In genomic region chr11:50224671-50225530, GRCm38 (mm10) we compare ENCODE assay signal across 7 mouse cellular contexts. TPM values are rescaled to one million over a fixed set of nuclear protein-coding genes. Genes with fewer than 3 reads are reported as not detected.
DNase-seq lines count a peak whose midpoint lies in the region; ATAC-seq lines count a peak whose summit lies in the region.

No protein-coding gene starts in this region.

- H3K9ac ChIP-seq in intestine, embryonic 15.5 days = peak overlapping the region; percentile 94
- peak overlapping the region; percentile 93 for H3K9ac ChIP-seq in limb, embryonic 11.5 days (ENCODE audit: low read length)
- peak overlapping the region; percentile 98 for H3K9ac ChIP-seq in midbrain, embryonic 12.5 days (replicated peaks)

- peaks cover 33% of the 10 kb centered on the region for H3K4me1 ChIP-seq in intestine, embryonic 15.5 days (replicated peaks)
- H3K4me1 ChIP-seq in limb, embryonic 11.5 days (ENCODE audit: control insufficient read depth, insufficient read depth, low read length) = peaks cover 42% of the 10 kb centered on the region
- peaks cover 35% of the 10 kb centered on the region for H3K4me1 ChIP-seq in midbrain, embryonic 12.5 days

- H3K27me3 ChIP-seq in intestine, embryonic 15.5 days (replicated peaks) = no peaks in the 10 kb centered on the region
- no peaks in the 10 kb centered on the region for H3K27me3 ChIP-seq in limb, embryonic 11.5 days (ENCODE audit: control insufficient read depth, insufficient read depth, low read length)
- peaks cover 28% of the 10 kb centered on the region for H3K27me3 ChIP-seq in midbrain, embryonic 12.5 days

- WGBS in intestine, embryonic 15.5 days = under 1% methylated on average over 70 of the region's 70 CpGs
- WGBS in limb, embryonic 11.5 days = under 1% methylated on average over 68 of the region's 70 CpGs
- WGBS in midbrain, embryonic 12.5 days = under 1% methylated on average over 64 of the region's 70 CpGs

- H3K27ac ChIP-seq in intestine, embryonic 15.5 days = peak overlapping the region; percentile 91
- peak overlapping the region; percentile 70; the same call in 1 of the 2 replicates for H3K27ac ChIP-seq in limb, embryonic 11.5 days (replicated peaks; ENCODE audit: low read depth, low read length)
- peak overlapping the region; percentile 90 for H3K27ac ChIP-seq in midbrain, embryonic 12.5 days (replicated peaks)

- peak overlapping the region; percentile 95 for H3K4me3 ChIP-seq in intestine, embryonic 15.5 days (replicated peaks)
- H3K4me3 ChIP-seq in limb, embryonic 11.5 days (ENCODE audit: low read depth, low read length) = peak overlapping the region; percentile 70
- peak overlapping the region; percentile 96 for H3K4me3 ChIP-seq in midbrain, embryonic 12.5 days

- H3K9me3 ChIP-seq in intestine, embryonic 15.5 days = no peaks in the 10 kb centered on the region
- no peaks in the 10 kb centered on the region for H3K9me3 ChIP-seq in limb, embryonic 11.5 days (ENCODE audit: control insufficient read depth, low read length)
- no peaks in the 10 kb centered on the region for H3K9me3 ChIP-seq in midbrain, embryonic 12.5 days

- H3K4me2 ChIP-seq in intestine, embryonic 15.5 days (replicated peaks) = peak overlapping the region; percentile 94
- peak overlapping the region; percentile 91 for H3K4me2 ChIP-seq in limb, embryonic 11.5 days (ENCODE audit: low read depth, severe bottlenecking)
- peak overlapping the region; percentile 91 for H3K4me2 ChIP-seq in midbrain, embryonic 12.5 days (replicated peaks)

- H3K36me3 ChIP-seq in intestine, embryonic 15.5 days = no peaks in the 10 kb centered on the region
- H3K36me3 ChIP-seq in limb, embryonic 11.5 days (ENCODE audit: control insufficient read depth, insufficient read depth, low read length) = no peaks in the 10 kb centered on the region
- no peaks in the 10 kb centered on the region for H3K36me3 ChIP-seq in midbrain, embryonic 12.5 days

- peak; percentile 95 for DNase-seq in adrenal gland, postnatal 10 days
- DNase-seq in embryo, embryonic 10.5 days (ENCODE audit: low spot score) = peak; percentile 87
- DNase-seq in gastrocnemius, postnatal 36 days = peak; percentile 85 to 87
- DNase-seq in limb, embryonic 11.5 days (ENCODE audit: low spot score) = peak; percentile 84
- DNase-seq in spleen, adult 18-20 months = peak; percentile 55 to 75

- ATAC-seq in intestine, embryonic 15.5 days = peak; percentile 90
- ATAC-seq in limb, embryonic 11.5 days (ENCODE audit: insufficient number of reproducible peaks, low FRiP score, low TSS enrichment, low read depth) = peak; percentile 78
- peak; percentile 85 for ATAC-seq in midbrain, embryonic 12.5 days (ENCODE audit: low FRiP score, low read depth)

- intact Hi-C loops in gastrocnemius, postnatal 36 days (cut with DNase I) = loop anchor here (2.0 kb wide), 1 partner anchor 14 kb away; the partner anchor contains the start of genes Mgat4b and Sqstm1

RNA-seq across cellular contexts. Expression of gene Ltc4s, which starts 13.5 kb away (rescaled TPM):
- 10 to 100 TPM; 10.1 to 12.6 TPM for total RNA-seq in adrenal gland, postnatal 10 days (2021)
- total RNA-seq in gastrocnemius, postnatal 36 days (2021) = 1 to 10 TPM; 1.4 to 1.9 TPM
- 3.9 and 4.2 TPM in 2 replicates for polyA plus RNA-seq in intestine, embryonic 15.5 days (2015; fragmentation: Nextera tagmentation; extraction: Ambion mirVana)
- 0.57 TPM in 1 of 2 replicates, not detected in the other for polyA plus RNA-seq in limb, embryonic 11.5 days (2014; fragmentation: Nextera tagmentation; extraction: Ambion mirVana)
- 0.85 and 1.3 TPM in 2 replicates for polyA plus RNA-seq in midbrain, embryonic 12.5 days (2016; fragmentation: Nextera tagmentation; extraction: Ambion mirVana)

RNA-seq across cellular contexts. Expression of gene Mgat4b, which starts 14.2 kb away (rescaled TPM):
- total RNA-seq in adrenal gland, postnatal 10 days (2021) = 100 to 1,000 TPM; 118 to 141 TPM
- total RNA-seq in gastrocnemius, postnatal 36 days (2021) = 10 to 100 TPM; 35.7 to 35.8 TPM
- 29.5 and 31.5 TPM in 2 replicates for polyA plus RNA-seq in intestine, embryonic 15.5 days (2015; fragmentation: Nextera tagmentation; extraction: Ambion mirVana)
- polyA plus RNA-seq in limb, embryonic 11.5 days (2014; fragmentation: Nextera tagmentation; extraction: Ambion mirVana) = 18.4 and 22.1 TPM in 2 replicates
- 40.7 and 45.6 TPM in 2 replicates for polyA plus RNA-seq in midbrain, embryonic 12.5 days (2016; fragmentation: Nextera tagmentation; extraction: Ambion mirVana)

RNA-seq across cellular contexts. Expression of gene Sqstm1, which starts 14.3 kb away (rescaled TPM):
- total RNA-seq in adrenal gland, postnatal 10 days (2021) = 100 to 1,000 TPM; 321 to 332 TPM
- 100 to 1,000 TPM; 421 to 471 TPM for total RNA-seq in gastrocnemius, postnatal 36 days (2021)
- polyA plus RNA-seq in intestine, embryonic 15.5 days (2015; fragmentation: Nextera tagmentation; extraction: Ambion mirVana) = 189 and 205 TPM in 2 replicates
- 133 and 136 TPM in 2 replicates for polyA plus RNA-seq in limb, embryonic 11.5 days (2014; fragmentation: Nextera tagmentation; extraction: Ambion mirVana)
- polyA plus RNA-seq in midbrain, embryonic 12.5 days (2016; fragmentation: Nextera tagmentation; extraction: Ambion mirVana) = 193 and 203 TPM in 2 replicates

RNA-seq across cellular contexts. Expression of gene Mrnip, which starts 50.7 kb away (rescaled TPM):
- 10 to 100 TPM; 12.1 to 17.9 TPM for total RNA-seq in adrenal gland, postnatal 10 days (2021)
- 1 to 10 TPM; 2.4 to 2.6 TPM for total RNA-seq in gastrocnemius, postnatal 36 days (2021)
- 9.6 and 12.5 TPM in 2 replicates for polyA plus RNA-seq in intestine, embryonic 15.5 days (2015; fragmentation: Nextera tagmentation; extraction: Ambion mirVana)
- 29.8 and 30.9 TPM in 2 replicates for polyA plus RNA-seq in limb, embryonic 11.5 days (2014; fragmentation: Nextera tagmentation; extraction: Ambion mirVana)
- 23.3 and 24.2 TPM in 2 replicates for polyA plus RNA-seq in midbrain, embryonic 12.5 days (2016; fragmentation: Nextera tagmentation; extraction: Ambion mirVana)

Comparison
In these comparisons a context has a peak if more than half of its experiments do, and no peak if none do; other contexts are left out.
1. Peak in every context shown above with its lines: DNase-seq, ATAC-seq, H3K4me3 ChIP-seq and H3K27ac ChIP-seq.